Mouse (Mus musculus) heart, adult 2 months (tissue): ENCODE data around the gene Map3k20.

Experiments used
- CTCF ChIP-seq: fragments of 200-600 bp; IDR thresholded peaks from 2 replicates; pipeline ENCODE4 v1.8.1; 2022; ENCODE audit warnings: antibody characterized with exemption, mild to moderate bottlenecking, moderate library complexity
- POLR2A ChIP-seq: fragments of 200-500 bp; IDR thresholded peaks from 2 replicates; pipeline ENCODE4 v1.6.1; 2011; ENCODE audit warnings: mild to moderate bottlenecking, low read depth, low read length, control low read depth; ENCODE audit not compliant: insufficient read depth

DNA sequence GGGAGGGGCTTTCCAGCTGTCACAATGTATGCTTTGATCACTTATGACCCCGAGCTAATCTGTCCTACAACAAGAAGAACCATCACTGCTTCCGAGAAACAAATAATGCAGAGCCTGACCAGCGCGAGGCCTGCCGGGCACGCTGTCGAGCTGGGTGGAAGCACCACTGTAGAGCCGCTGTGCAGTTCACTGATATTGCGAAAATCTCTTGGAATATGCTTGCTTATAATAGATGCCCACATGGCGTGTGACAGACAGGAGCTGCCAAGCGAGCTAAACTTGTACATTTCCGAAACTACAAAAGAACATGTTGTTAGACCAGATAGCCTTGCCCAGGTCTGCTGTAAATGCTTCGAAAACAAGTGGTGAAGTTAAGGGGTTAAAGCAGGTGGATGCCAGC lies 86.7 kb downstream of the Map3k20 start:
- TF ChIP-seq CTCF (no peak), POLR2A (no peak)
